Mouse (Mus musculus) hindbrain, embryonic 15.5 days (tissue): ENCODE results near the gene Aprt. TPM values are rescaled to one million over a fixed set of nuclear protein-coding genes. Genes with fewer than 3 reads are reported as not detected.
A peak's percentile ranks its signal among the peaks of the same experiment; 100 is the strongest.

ENCODE experiments used
- ATAC-seq: fragments of 200-750 bp; cut with Nextera tagmentation; 2 replicates; pipeline ENCODE4 v1.8.0; 2017; ENCODE audit warnings: low read depth, moderate number of reproducible peaks, moderate TSS enrichment; ENCODE audit not compliant: low FRiP score
- H3K27ac ChIP-seq: fragments of 300-500 bp; sonication (generic); replicated peaks from 2 replicates; pipeline ENCODE4 v1.5.1; 2015; ENCODE audit warnings: mild to moderate bottlenecking, inconsistent platforms
- H3K27me3 ChIP-seq: fragments of 300-500 bp; sonication (generic); 2 replicates; pipeline ENCODE4 v1.6.1; 2015; ENCODE audit warnings: control low read depth, inconsistent platforms
- H3K36me3 ChIP-seq: fragments of 300-500 bp; sonication (generic); 2 replicates; pipeline ENCODE4 v1.6.1; 2015; ENCODE audit warnings: control low read depth, inconsistent platforms
- H3K4me1 ChIP-seq: fragments of 300-500 bp; sonication (generic); replicated peaks from 2 replicates; pipeline ENCODE4 v1.6.1; 2015; ENCODE audit warnings: control low read depth, inconsistent platforms
- H3K4me2 ChIP-seq: fragments of 300-500 bp; sonication (generic); 2 replicates; pipeline ENCODE4 v1.6.1; 2015; ENCODE audit warnings: moderate library complexity, mild to moderate bottlenecking, inconsistent platforms
- H3K4me3 ChIP-seq: fragments of 300-500 bp; sonication (generic); 2 replicates; pipeline ENCODE4 v1.5.1; 2015; ENCODE audit warnings: mild to moderate bottlenecking, inconsistent platforms
- H3K9ac ChIP-seq: fragments of 300-500 bp; sonication (generic); 2 replicates; pipeline ENCODE4 v1.6.1; 2015; ENCODE audit warnings: inconsistent platforms
- H3K9me3 ChIP-seq: fragments of 300-500 bp; sonication (generic); 2 replicates; pipeline ENCODE4 v1.6.1; 2016; ENCODE audit warnings: control low read depth, inconsistent platforms
- WGBS: fragments of 180-500 bp; shearing (Covaris S2); methylation state at CpG from one replicate; pipeline ENCODE4 v1.1.7; 2015; 5-methylcytosine and 5-hydroxymethylcytosine counted together
- polyA plus RNA-seq: library from polyadenylated mRNA; unstranded; fragments of >200 nt; fragmentation: Nextera tagmentation; extraction: Ambion mirVana; gene quantifications from 2 replicates; pipeline ENCODE4 v1.2.1, GENCODE M21; 2015

Gene Aprt
- polyA plus RNA-seq, 1 experiment from 2014 or later: 179 TPM

GRCm38 (mm10) chr8:122556030-122557009, 20.4 kb downstream of the Aprt start:
- H3K27ac ChIP-seq: 0 out of 2 replicates have a peak overlapping the region, but pooled peaks have one; percentile 1
- 57% methylated on average over 12 of the region's 12 CpGs for WGBS
- H3K9ac ChIP-seq: no peak overlapping the region
- H3K27me3 ChIP-seq: peaks cover 14% of the 10 kb centered on the region
- H3K9me3 ChIP-seq: no peaks in the 10 kb centered on the region
- H3K4me3 ChIP-seq: no peak overlapping the region
- peaks cover 2% of the 10 kb centered on the region for H3K4me1 ChIP-seq
- no peak overlapping the region for H3K4me2 ChIP-seq
- ATAC-seq: no peak
- no peaks in the 10 kb centered on the region for H3K36me3 ChIP-seq

GRCm38 (mm10) chr8:122554786-122555185, 21.9 kb downstream of the Aprt start:
- H3K36me3 ChIP-seq: no peaks in the 10 kb centered on the region
- H3K4me3 ChIP-seq: no peak overlapping the region
- H3K4me2 ChIP-seq: no peak overlapping the region
- no peak overlapping the region for H3K27ac ChIP-seq
- WGBS: 67% methylated on average over 6 of the region's 6 CpGs
- no peak overlapping the region for H3K9ac ChIP-seq
- no peak for ATAC-seq
- peaks cover 28% of the 10 kb centered on the region for H3K27me3 ChIP-seq
- H3K9me3 ChIP-seq: no peaks in the 10 kb centered on the region
- peaks cover 14% of the 10 kb centered on the region for H3K4me1 ChIP-seq

DNA sequence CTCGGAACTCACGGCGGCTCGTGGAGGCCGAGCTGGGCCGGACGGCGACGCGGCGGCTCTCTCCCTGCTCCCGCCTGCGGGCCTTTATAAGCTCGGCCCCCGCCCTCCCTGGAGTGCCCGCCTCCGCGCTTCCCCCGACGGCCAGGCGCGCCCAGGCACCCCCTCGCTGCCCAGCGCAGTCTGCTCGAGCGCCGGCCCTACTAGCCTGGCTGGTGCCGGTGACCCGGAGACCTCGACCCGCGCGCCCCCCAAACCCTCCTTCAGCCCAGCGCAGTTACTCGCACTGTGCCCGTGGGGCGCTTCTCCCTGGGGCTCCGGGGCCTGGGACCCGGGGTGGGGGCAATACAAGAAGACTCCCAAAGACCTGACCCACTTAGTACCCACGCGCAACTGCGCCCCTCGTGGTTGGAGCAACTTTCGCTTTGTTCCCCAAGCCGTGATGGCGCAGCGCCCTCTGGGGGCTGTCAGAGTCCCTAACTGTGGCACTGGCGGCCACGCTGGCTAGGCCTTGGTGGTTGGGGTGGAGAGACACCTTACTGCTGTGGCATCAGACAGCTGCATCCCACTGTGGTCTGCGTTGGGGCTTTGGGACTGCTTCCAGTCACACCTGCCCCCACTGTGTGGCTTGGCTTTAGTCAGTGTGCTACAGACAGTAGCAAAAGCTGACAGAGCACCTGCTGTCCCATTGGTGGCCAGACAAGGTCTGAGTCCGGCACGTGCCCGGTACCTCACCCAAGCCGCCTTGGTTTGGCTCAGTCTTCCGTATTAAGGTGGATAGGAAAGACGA, 25.3 kb downstream of the Aprt start, which contains the start of gene Piezo1:
Gene Piezo1, minus strand, starts transcription at position 65 of the 787 bp plus-strand sequence.
- Histone ChIP-seq H3K9ac (peak within 1 kb of the TSS; percentile 46), H3K27ac (peak within 1 kb of the TSS; percentile 16), H3K36me3 (no peaks in the 10 kb centered on the region), H3K4me2 (peak within 1 kb of the TSS; percentile 76), H3K9me3 (no peaks in the 10 kb centered on the region), H3K4me1 (peaks cover 14% of the 10 kb centered on the region), H3K27me3 (peaks cover 32% of the 10 kb centered on the region), H3K4me3 (peak within 1 kb of the TSS; percentile 46)
- ATAC-seq: peak; percentile 59; the same call in 1 of the 2 replicates
- WGBS: 11% methylated on average over 53 of the region's 56 CpGs

GRCm38 (mm10) chr8:122550995-122551264, 25.8 kb downstream of the Aprt start:
- Histone ChIP-seq H3K27me3 (peaks cover 32% of the 10 kb centered on the region), H3K9ac (peak overlapping the region; percentile 46), H3K4me3 (peak overlapping the region; percentile 46), H3K36me3 (no peaks in the 10 kb centered on the region), H3K4me1 (peaks cover 14% of the 10 kb centered on the region), H3K4me2 (peak overlapping the region; percentile 76), H3K27ac (peak overlapping the region; percentile 16), H3K9me3 (no peaks in the 10 kb centered on the region)
- WGBS: under 1% methylated on average over 40 of the region's 43 CpGs
- 0 out of 2 replicates have a peak, but pooled peaks have one; percentile 9 for ATAC-seq

- peaks cover 14% of the 10 kb centered on the region for H3K4me1 ChIP-seq
- peak overlapping the region; percentile 76 for H3K4me2 ChIP-seq
- H3K27ac ChIP-seq: peak overlapping the region; percentile 16
- H3K27me3 ChIP-seq: peaks cover 32% of the 10 kb centered on the region
- H3K4me3 ChIP-seq: peak overlapping the region; percentile 46
- no peaks in the 10 kb centered on the region for H3K9me3 ChIP-seq
- no peaks in the 10 kb centered on the region for H3K36me3 ChIP-seq
- WGBS: 5% methylated on average over 52 of the region's 52 CpGs
- H3K9ac ChIP-seq: peak overlapping the region; percentile 46
- 0 out of 2 replicates have a peak, but pooled peaks have one; percentile 36 for ATAC-seq
Observed at GRCm38 (mm10) chr8:122550234-122550994, 26.3 kb downstream of the Aprt start.

DNA sequence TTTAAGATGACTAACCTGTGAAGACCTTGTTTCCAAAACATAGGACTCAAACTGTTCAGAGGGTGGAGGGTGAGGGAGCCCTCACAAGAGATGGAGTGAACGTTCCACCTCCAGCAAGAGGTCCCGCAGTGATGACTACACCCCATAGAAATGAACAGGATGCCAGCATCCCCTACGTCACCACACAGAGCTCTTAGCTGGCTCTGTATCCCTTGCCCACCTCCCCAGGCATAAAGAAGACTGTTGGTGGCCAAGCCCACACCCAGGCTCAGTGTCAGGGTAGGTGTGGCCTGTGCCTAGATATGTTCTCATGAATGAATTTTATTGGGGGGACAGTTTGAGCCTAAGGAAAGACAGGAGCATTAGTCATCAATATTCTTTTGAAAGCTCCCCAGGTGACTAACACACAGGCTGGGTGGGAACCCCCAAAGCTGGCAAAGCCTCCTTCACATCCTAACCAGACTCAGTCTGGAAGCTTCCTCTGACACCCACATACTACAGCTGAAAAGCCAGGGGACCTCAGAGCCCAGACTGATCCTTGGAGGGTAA, 27.7 kb downstream of the Aprt start:
- Histone ChIP-seq H3K4me1 (peaks cover 14% of the 10 kb centered on the region), H3K27ac (no peak overlapping the region), H3K4me3 (no peak overlapping the region), H3K36me3 (no peaks in the 10 kb centered on the region), H3K9me3 (no peaks in the 10 kb centered on the region), H3K27me3 (peaks cover 32% of the 10 kb centered on the region), H3K4me2 (no peak overlapping the region), H3K9ac (no peak overlapping the region)
- 85% methylated on average over 3 of the region's 3 CpGs for WGBS
- no peak for ATAC-seq

GRCm38 (mm10) chr8:122548331-122548730, 28.4 kb downstream of the Aprt start:
- ATAC-seq: no peak
- Histone ChIP-seq H3K27me3 (peaks cover 28% of the 10 kb centered on the region), H3K36me3 (no peaks in the 10 kb centered on the region), H3K9me3 (no peaks in the 10 kb centered on the region), H3K4me2 (no peak overlapping the region), H3K9ac (no peak overlapping the region), H3K4me3 (no peak overlapping the region), H3K27ac (no peak overlapping the region), H3K4me1 (peaks cover 14% of the 10 kb centered on the region)
- 82% methylated on average over 13 of the region's 13 CpGs for WGBS

DNA sequence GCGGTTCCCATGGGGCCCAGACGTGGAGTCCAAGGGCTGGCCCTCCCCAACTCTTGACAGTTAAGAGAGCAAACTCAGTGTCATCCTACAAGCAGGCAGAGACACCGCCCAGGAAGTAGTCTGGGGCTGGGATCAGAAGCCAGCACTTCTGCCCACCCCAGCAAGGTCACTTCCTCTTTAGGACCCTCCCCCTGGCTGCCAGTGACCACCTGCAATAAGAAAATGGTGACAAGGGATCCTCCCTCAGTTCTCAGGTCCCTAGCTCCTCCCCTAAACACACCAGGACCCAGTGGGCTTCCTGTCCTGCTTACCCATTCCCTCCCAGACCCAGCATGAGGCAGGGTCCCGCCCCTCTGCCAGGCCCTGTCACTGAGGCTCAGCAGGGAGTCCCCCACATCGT, 28.9 kb downstream of the Aprt start:
- ATAC-seq: no peak
- H3K4me1 ChIP-seq: peaks cover 14% of the 10 kb centered on the region
- no peak overlapping the region for H3K27ac ChIP-seq
- WGBS: 36% methylated on average over 5 of the region's 5 CpGs
- no peaks in the 10 kb centered on the region for H3K36me3 ChIP-seq
- no peak overlapping the region for H3K9ac ChIP-seq
- peaks cover 27% of the 10 kb centered on the region for H3K27me3 ChIP-seq
- no peak overlapping the region for H3K4me3 ChIP-seq
- H3K9me3 ChIP-seq: no peaks in the 10 kb centered on the region
- H3K4me2 ChIP-seq: no peak overlapping the region

DNA sequence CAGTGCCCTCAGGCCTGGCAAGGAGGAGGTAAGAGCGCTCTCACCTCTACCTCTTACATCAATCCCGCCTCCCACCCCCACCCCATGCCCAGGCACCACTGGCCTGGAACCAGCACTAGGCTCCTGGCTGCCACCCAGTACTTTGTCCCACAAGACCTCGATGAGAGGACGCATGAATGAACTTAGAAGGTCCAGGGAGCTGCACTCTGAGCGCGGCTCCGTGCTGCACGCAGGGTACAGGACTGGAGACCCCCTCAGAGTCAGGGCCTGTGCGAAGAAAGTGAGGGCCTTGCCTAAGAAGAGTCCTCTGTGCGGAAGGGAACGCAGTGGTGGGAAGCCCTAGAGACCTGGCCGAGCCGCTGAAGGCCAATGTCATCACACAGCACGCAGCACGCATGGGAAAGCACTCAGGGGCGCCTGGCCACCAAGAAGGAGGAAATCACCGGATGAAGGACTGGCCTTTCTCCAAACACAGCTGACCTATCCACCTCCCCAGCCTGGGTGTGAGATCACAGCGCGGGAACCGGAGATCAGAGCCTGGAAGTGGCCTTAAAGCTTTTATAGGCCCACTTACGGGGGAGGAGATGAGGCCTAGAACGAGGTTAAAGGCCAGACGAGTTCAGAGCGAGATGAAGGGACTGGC, 29.8 kb downstream of the Aprt start:
- Histone ChIP-seq H3K36me3 (no peaks in the 10 kb centered on the region), H3K9ac (no peak overlapping the region), H3K4me1 (peaks cover 14% of the 10 kb centered on the region), H3K27ac (no peak overlapping the region), H3K4me2 (0 out of 2 replicates have a peak overlapping the region, but pooled peaks have one; percentile 14), H3K27me3 (peaks cover 23% of the 10 kb centered on the region), H3K9me3 (no peaks in the 10 kb centered on the region), H3K4me3 (no peak overlapping the region)
- WGBS: 65% methylated on average over 24 of the region's 24 CpGs
- no peak for ATAC-seq

GRCm38 (mm10) chr8:122546066-122546755, 30.5 kb downstream of the Aprt start:
- peaks cover 16% of the 10 kb centered on the region for H3K27me3 ChIP-seq
- H3K4me2 ChIP-seq: no peak overlapping the region
- H3K4me3 ChIP-seq: no peak overlapping the region
- H3K9ac ChIP-seq: no peak overlapping the region
- H3K36me3 ChIP-seq: no peaks in the 10 kb centered on the region
- no peak overlapping the region for H3K27ac ChIP-seq
- H3K9me3 ChIP-seq: no peaks in the 10 kb centered on the region
- peaks cover 11% of the 10 kb centered on the region for H3K4me1 ChIP-seq
- 83% methylated on average over 7 of the region's 7 CpGs for WGBS
- ATAC-seq: no peak
